Mouse (Mus musculus): ENCODE measurements around the gene Foxj1. TPM values are rescaled to one million over a fixed set of nuclear protein-coding genes. Genes with fewer than 3 reads are reported as not detected.

Foxj1 gene
- polyA plus RNA-seq, 1 experiment, result 12.3 TPM

GRCm38 (mm10) chr11:116305423-116305822 lies 29.8 kb downstream of the Foxj1 start:
- Histone ChIP-seq H3K36me3 (ENCODE audit: control insufficient read depth, insufficient read depth, low read length, poor library complexity, severe bottlenecking) (no peaks in the 10 kb centered on the region), H3K9me3 (replicated peaks; ENCODE audit: control insufficient read depth, insufficient read depth, low read length, poor library complexity, severe bottlenecking) (no peaks in the 10 kb centered on the region), H3K27me3 (ENCODE audit: control insufficient read depth, insufficient read depth, low read length, poor library complexity, severe bottlenecking) (no peaks in the 10 kb centered on the region), H3K27ac (ENCODE audit: insufficient read depth, low read length) (no peak overlapping the region), H3K4me1 (ENCODE audit: control insufficient read depth, insufficient read depth, low read length) (no peaks in the 10 kb centered on the region), H3K4me3 (ENCODE audit: low read depth, low read length) (no peak overlapping the region), H3K9ac (ENCODE audit: low read depth, poor library complexity, severe bottlenecking) (no peak overlapping the region)
- no peak for TF ChIP-seq POLR2A (IDR thresholded peaks at IDR 0.05; ENCODE audit: insufficient read depth, low read length)
- TF ChIP-seq EP300 (IDR thresholded peaks at IDR 0.05; ENCODE audit: insufficient read depth, low read depth, low read length), result no peak
- TF ChIP-seq CTCF (IDR thresholded peaks at IDR 0.05; ENCODE audit: low read depth, low read length), result no peak

DNA sequence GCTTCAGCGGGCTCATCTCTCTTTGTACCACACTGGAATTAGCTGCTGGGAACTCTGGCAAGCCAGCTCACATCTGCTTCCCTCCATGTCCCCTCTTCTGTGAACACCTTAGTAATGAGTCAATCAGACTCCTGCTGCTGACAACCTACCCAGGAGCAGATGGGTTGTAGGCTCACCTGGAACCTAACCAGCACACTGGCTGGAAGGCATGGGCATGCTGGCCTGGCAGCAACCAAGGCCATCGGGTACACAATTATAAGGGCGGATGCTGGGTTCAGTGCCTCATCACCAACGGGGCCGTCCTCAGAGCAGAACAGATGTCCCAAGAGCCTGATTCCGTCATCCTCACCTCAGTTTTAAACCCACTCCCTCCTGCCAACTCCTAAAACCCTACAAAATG lies 36.6 kb downstream of the Foxj1 start:
- Histone ChIP-seq H3K27ac (ENCODE audit: insufficient read depth, low read length) (no peak overlapping the region), H3K9me3 (replicated peaks; ENCODE audit: control insufficient read depth, insufficient read depth, low read length, poor library complexity, severe bottlenecking) (no peaks in the 10 kb centered on the region), H3K36me3 (ENCODE audit: control insufficient read depth, insufficient read depth, low read length, poor library complexity, severe bottlenecking) (no peaks in the 10 kb centered on the region), H3K4me3 (ENCODE audit: low read depth, low read length) (no peak overlapping the region), H3K4me1 (ENCODE audit: control insufficient read depth, insufficient read depth, low read length) (peaks cover 3% of the 10 kb centered on the region), H3K9ac (ENCODE audit: low read depth, poor library complexity, severe bottlenecking) (no peak overlapping the region), H3K27me3 (ENCODE audit: control insufficient read depth, insufficient read depth, low read length, poor library complexity, severe bottlenecking) (no peaks in the 10 kb centered on the region)
- TF ChIP-seq EP300 (IDR thresholded peaks at IDR 0.05; ENCODE audit: insufficient read depth, low read depth, low read length) (no peak), CTCF (IDR thresholded peaks at IDR 0.05; ENCODE audit: low read depth, low read length) (no peak), POLR2A (IDR thresholded peaks at IDR 0.05; ENCODE audit: insufficient read depth, low read length) (no peak)

DNA sequence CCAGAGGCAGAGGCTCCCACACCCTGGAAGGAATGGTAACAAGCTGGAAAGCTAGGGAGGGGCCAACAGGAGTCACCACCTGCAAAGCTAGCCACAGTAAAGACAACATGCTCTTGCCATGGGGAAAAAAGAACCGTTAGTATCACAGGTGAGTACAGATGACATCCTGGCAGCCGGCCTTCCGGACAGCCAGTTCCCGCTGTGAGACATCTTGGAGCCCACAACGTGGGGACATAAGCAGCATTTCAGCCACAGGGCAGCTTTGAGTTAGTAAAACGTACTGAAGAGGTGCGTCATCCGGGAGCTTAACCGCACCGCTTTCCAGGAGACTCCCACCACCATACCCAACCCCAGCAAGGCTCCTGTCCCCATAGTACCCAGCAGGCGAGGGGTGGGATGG lies 37.0 kb downstream of the Foxj1 start:
- no peak overlapping the region for H3K27ac ChIP-seq (ENCODE audit: insufficient read depth, low read length)
- H3K9me3 ChIP-seq (replicated peaks; ENCODE audit: control insufficient read depth, insufficient read depth, low read length, poor library complexity, severe bottlenecking), result no peaks in the 10 kb centered on the region
- peaks cover 3% of the 10 kb centered on the region for H3K4me1 ChIP-seq (ENCODE audit: control insufficient read depth, insufficient read depth, low read length)
- no peak overlapping the region for H3K4me3 ChIP-seq (ENCODE audit: low read depth, low read length)
- no peak overlapping the region for H3K9ac ChIP-seq (ENCODE audit: low read depth, poor library complexity, severe bottlenecking)
- no peaks in the 10 kb centered on the region for H3K36me3 ChIP-seq (ENCODE audit: control insufficient read depth, insufficient read depth, low read length, poor library complexity, severe bottlenecking)
- no peak for TF ChIP-seq CTCF (IDR thresholded peaks at IDR 0.05; ENCODE audit: low read depth, low read length)
- no peak for TF ChIP-seq EP300 (IDR thresholded peaks at IDR 0.05; ENCODE audit: insufficient read depth, low read depth, low read length)
- no peak for TF ChIP-seq POLR2A (IDR thresholded peaks at IDR 0.05; ENCODE audit: insufficient read depth, low read length)
- H3K27me3 ChIP-seq (ENCODE audit: control insufficient read depth, insufficient read depth, low read length, poor library complexity, severe bottlenecking), result no peaks in the 10 kb centered on the region

- H3K27ac ChIP-seq (ENCODE audit: insufficient read depth, low read length), result no peak overlapping the region
- H3K9ac ChIP-seq (ENCODE audit: low read depth, poor library complexity, severe bottlenecking), result no peak overlapping the region
- TF ChIP-seq EP300 (IDR thresholded peaks at IDR 0.05; ENCODE audit: insufficient read depth, low read depth, low read length) (no peak), CTCF (IDR thresholded peaks at IDR 0.05; ENCODE audit: low read depth, low read length) (no peak), POLR2A (IDR thresholded peaks at IDR 0.05; ENCODE audit: insufficient read depth, low read length) (no peak)
- no peak overlapping the region for H3K4me3 ChIP-seq (ENCODE audit: low read depth, low read length)
- H3K9me3 ChIP-seq (replicated peaks; ENCODE audit: control insufficient read depth, insufficient read depth, low read length, poor library complexity, severe bottlenecking), result no peaks in the 10 kb centered on the region
- peaks cover 3% of the 10 kb centered on the region for H3K4me1 ChIP-seq (ENCODE audit: control insufficient read depth, insufficient read depth, low read length)
- H3K27me3 ChIP-seq (ENCODE audit: control insufficient read depth, insufficient read depth, low read length, poor library complexity, severe bottlenecking), result no peaks in the 10 kb centered on the region
- no peaks in the 10 kb centered on the region for H3K36me3 ChIP-seq (ENCODE audit: control insufficient read depth, insufficient read depth, low read length, poor library complexity, severe bottlenecking)
These were observed 38.2 kb downstream of the Foxj1 start for GRCm38 (mm10) chr11:116297017-116297416.

DNA sequence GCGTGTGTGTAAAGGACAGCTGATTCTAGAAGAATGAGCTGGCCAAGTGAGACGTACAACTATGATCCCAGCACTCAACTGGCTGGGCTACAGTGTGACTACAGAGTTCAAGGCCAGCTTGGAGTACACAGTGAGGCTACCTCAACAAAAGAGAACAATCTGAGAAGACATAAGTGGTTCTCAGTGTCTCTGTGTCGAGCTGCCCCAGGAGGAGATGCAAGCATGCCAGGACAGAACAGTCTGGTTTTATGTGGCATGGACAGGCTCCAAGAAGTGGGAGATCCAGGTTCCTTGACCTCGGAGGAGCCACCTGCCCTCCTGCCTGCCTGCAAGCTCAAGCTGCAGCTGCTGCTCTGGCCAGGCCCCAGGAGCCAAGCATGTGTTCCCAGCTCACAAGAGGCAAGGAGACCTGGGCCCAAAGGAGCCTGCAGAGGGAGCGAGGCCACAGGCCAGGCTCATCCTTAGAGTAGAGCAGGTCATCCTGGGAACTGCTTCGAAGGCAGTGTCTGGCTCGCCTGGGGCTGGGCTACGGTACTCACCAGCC lies 38.9 kb downstream of the Foxj1 start:
- H3K27ac ChIP-seq (ENCODE audit: insufficient read depth, low read length), result no peak overlapping the region
- H3K4me3 ChIP-seq (ENCODE audit: low read depth, low read length), result no peak overlapping the region
- no peak for TF ChIP-seq CTCF (IDR thresholded peaks at IDR 0.05; ENCODE audit: low read depth, low read length)
- no peak for TF ChIP-seq EP300 (IDR thresholded peaks at IDR 0.05; ENCODE audit: insufficient read depth, low read depth, low read length)
- no peak for TF ChIP-seq POLR2A (IDR thresholded peaks at IDR 0.05; ENCODE audit: insufficient read depth, low read length)
- no peaks in the 10 kb centered on the region for H3K36me3 ChIP-seq (ENCODE audit: control insufficient read depth, insufficient read depth, low read length, poor library complexity, severe bottlenecking)
- no peaks in the 10 kb centered on the region for H3K9me3 ChIP-seq (replicated peaks; ENCODE audit: control insufficient read depth, insufficient read depth, low read length, poor library complexity, severe bottlenecking)
- no peaks in the 10 kb centered on the region for H3K27me3 ChIP-seq (ENCODE audit: control insufficient read depth, insufficient read depth, low read length, poor library complexity, severe bottlenecking)
- H3K9ac ChIP-seq (ENCODE audit: low read depth, poor library complexity, severe bottlenecking), result no peak overlapping the region
- H3K4me1 ChIP-seq (ENCODE audit: control insufficient read depth, insufficient read depth, low read length), result peaks cover 3% of the 10 kb centered on the region

- TF ChIP-seq CTCF (IDR thresholded peaks at IDR 0.05; ENCODE audit: low read depth, low read length) (peak; percentile 83), POLR2A (IDR thresholded peaks at IDR 0.05; ENCODE audit: insufficient read depth, low read length) (no peak)
- Histone ChIP-seq H3K27ac (ENCODE audit: insufficient read depth, low read length) (no peak overlapping the region), H3K27me3 (ENCODE audit: control insufficient read depth, insufficient read depth, low read length, poor library complexity, severe bottlenecking) (no peaks in the 10 kb centered on the region), H3K9ac (ENCODE audit: low read depth, poor library complexity, severe bottlenecking) (no peak overlapping the region), H3K9me3 (replicated peaks; ENCODE audit: control insufficient read depth, insufficient read depth, low read length, poor library complexity, severe bottlenecking) (no peaks in the 10 kb centered on the region), H3K36me3 (ENCODE audit: control insufficient read depth, insufficient read depth, low read length, poor library complexity, severe bottlenecking) (no peaks in the 10 kb centered on the region), H3K4me1 (ENCODE audit: control insufficient read depth, insufficient read depth, low read length) (peaks cover 3% of the 10 kb centered on the region), H3K4me3 (ENCODE audit: low read depth, low read length) (no peak overlapping the region)
These were observed 40.9 kb downstream of the Foxj1 start for GRCm38 (mm10) chr11:116294319-116294718.
